Mouse (Mus musculus) liver, adult 2 months (tissue): Measurements from ENCODE around the gene Klhdc3.

Source experiments
- CTCF ChIP-seq: fragments of 200-500 bp; IDR thresholded peaks from 2 replicates; pipeline ENCODE4 v1.5.1; 2011; ENCODE audit warnings: low read depth, low read length, control low read depth
- POLR2A ChIP-seq: fragments of 200-500 bp; IDR thresholded peaks from 2 replicates; pipeline ENCODE4 v1.6.1; 2011; ENCODE audit warnings: low read length, control low read depth; ENCODE audit not compliant: insufficient read depth; ENCODE audit errors: extremely low read depth

GRCm38 (mm10) chr17:46647279-46647678 is 33.4 kb downstream of the Klhdc3 start:
- TF ChIP-seq POLR2A (no peak), CTCF (no peak)
